Mouse (Mus musculus) limb, embryonic 11.5 days (tissue): ENCODE measurements around the gene Cmtm6. TPM values are rescaled to one million over a fixed set of nuclear protein-coding genes. Genes with fewer than 3 reads are reported as not detected.

Experiments used
- ATAC-seq: fragments of 200-750 bp; cut with Nextera tagmentation; 2 replicates; pipeline ENCODE4 v1.8.0; 2017; ENCODE audit warnings: low read depth; ENCODE audit not compliant: insufficient number of reproducible peaks, low FRiP score, low TSS enrichment
- DNase-seq: peaks from one replicate; pipeline ENCODE4 v3.0.0-alpha.2; 2015; ENCODE audit warnings: low spot score
- H3K27ac ChIP-seq: fragments of 300-500 bp; sonication (generic); replicated peaks from 2 replicates; pipeline ENCODE4 v1.5.1; 2014; ENCODE audit warnings: low read depth, mild to moderate bottlenecking, low read length
- H3K27me3 ChIP-seq: fragments of 300-500 bp; sonication (generic); 2 replicates; pipeline ENCODE4 v1.6.1; 2014; ENCODE audit warnings: mild to moderate bottlenecking, low read length, mixed read lengths; ENCODE audit not compliant: control insufficient read depth, insufficient read depth
- H3K36me3 ChIP-seq: fragments of 300-500 bp; sonication (generic); 2 replicates; pipeline ENCODE4 v1.6.1; 2014; ENCODE audit warnings: mild to moderate bottlenecking, low read length, moderate library complexity, mixed read lengths; ENCODE audit not compliant: control insufficient read depth, insufficient read depth
- H3K4me1 ChIP-seq: fragments of 300-500 bp; sonication (generic); 2 replicates; pipeline ENCODE4 v1.6.1; 2014; ENCODE audit warnings: low read length, mixed read lengths; ENCODE audit not compliant: control insufficient read depth, insufficient read depth
- H3K4me2 ChIP-seq: fragments of 300-500 bp; sonication (generic); 2 replicates; pipeline ENCODE4 v1.6.1; 2014; ENCODE audit warnings: low read depth, mild to moderate bottlenecking, moderate library complexity; ENCODE audit not compliant: severe bottlenecking
- H3K4me3 ChIP-seq: fragments of 300-500 bp; sonication (generic); 2 replicates; pipeline ENCODE4 v1.5.1; 2014; ENCODE audit warnings: low read depth, low read length
- H3K9ac ChIP-seq: fragments of 300-500 bp; sonication (generic); 2 replicates; pipeline ENCODE4 v1.6.1; 2014; ENCODE audit warnings: mild to moderate bottlenecking, low read length
- H3K9me3 ChIP-seq: fragments of 300-500 bp; sonication (generic); 2 replicates; pipeline ENCODE4 v1.6.1; 2016; ENCODE audit warnings: low read length; ENCODE audit not compliant: control insufficient read depth
- WGBS: fragments of 180-500 bp; shearing (Covaris S2); extraction: QIAGEN DNeasy Blood & Tissue Kit; methylation state at CpG from one replicate; pipeline ENCODE4 v1.1.7; 2014; 5-methylcytosine and 5-hydroxymethylcytosine counted together
- polyA plus RNA-seq: library from polyadenylated mRNA; unstranded; fragments of >200 nt; fragmentation: Nextera tagmentation; extraction: Ambion mirVana; gene quantifications from 2 replicates; pipeline ENCODE4 v1.2.1, GENCODE M21; 2014

Cmtm6 gene
- polyA plus RNA-seq, 1 experiment from 2014 or later: 24.0 TPM

- ATAC-seq (no peak), DNase-seq (no peak)
- Histone ChIP-seq H3K27me3 (no peaks in the 10 kb centered on the region), H3K4me2 (no peak overlapping the region), H3K9ac (peak overlapping the region; percentile 43; the same call in 1 of the 2 replicates), H3K4me3 (no peak overlapping the region), H3K9me3 (peaks cover 2% of the 10 kb centered on the region; the same call in 1 of the 2 replicates), H3K27ac (peak overlapping the region; percentile 79), H3K36me3 (no peaks in the 10 kb centered on the region; the same call in 1 of the 2 replicates), H3K4me1 (peaks cover 15% of the 10 kb centered on the region)
- WGBS: 23% methylated on average over 2 of the region's 2 CpGs
Measured at GRCm38 (mm10) chr9:114767507-114767906, 36.6 kb downstream of the Cmtm6 start.

GRCm38 (mm10) chr9:114768066-114768465 lies 37.1 kb downstream of the Cmtm6 start:
- ATAC-seq (no peak), DNase-seq (peak; percentile 41)
- Histone ChIP-seq H3K9ac (peak overlapping the region; percentile 43), H3K4me3 (no peak overlapping the region), H3K27me3 (no peaks in the 10 kb centered on the region), H3K9me3 (peaks cover 2% of the 10 kb centered on the region; the same call in 1 of the 2 replicates), H3K4me1 (peaks cover 15% of the 10 kb centered on the region), H3K27ac (peak overlapping the region; percentile 79), H3K36me3 (no peaks in the 10 kb centered on the region; the same call in 1 of the 2 replicates), H3K4me2 (no peak overlapping the region; the same call in 1 of the 2 replicates)
- 53% methylated on average over 10 of the region's 10 CpGs for WGBS

- 92% methylated on average over 4 of the region's 4 CpGs for WGBS
- DNase-seq: no peak
- no peak for ATAC-seq
- H3K27ac ChIP-seq: no peak overlapping the region
- no peak overlapping the region for H3K4me2 ChIP-seq
- H3K36me3 ChIP-seq: no peaks in the 10 kb centered on the region; the same call in 1 of the 2 replicates
- H3K9me3 ChIP-seq: peaks cover 2% of the 10 kb centered on the region; the same call in 1 of the 2 replicates
- no peak overlapping the region for H3K4me3 ChIP-seq
- peaks cover 15% of the 10 kb centered on the region for H3K4me1 ChIP-seq
- no peak overlapping the region for H3K9ac ChIP-seq
- H3K27me3 ChIP-seq: no peaks in the 10 kb centered on the region
Measured at GRCm38 (mm10) chr9:114770224-114770623, 39.3 kb downstream of the Cmtm6 start.

GRCm38 (mm10) chr9:114771565-114771964 lies 40.6 kb downstream of the Cmtm6 start:
- Histone ChIP-seq H3K27ac (no peak overlapping the region), H3K36me3 (no peaks in the 10 kb centered on the region; the same call in 1 of the 2 replicates), H3K4me1 (peaks cover 15% of the 10 kb centered on the region), H3K4me2 (no peak overlapping the region), H3K9me3 (no peaks in the 10 kb centered on the region), H3K9ac (no peak overlapping the region), H3K4me3 (no peak overlapping the region), H3K27me3 (no peaks in the 10 kb centered on the region)
- DNase-seq (no peak), ATAC-seq (no peak)
- WGBS: 88% methylated on average over 7 of the region's 7 CpGs

- Histone ChIP-seq H3K9ac (no peak overlapping the region), H3K4me3 (no peak overlapping the region), H3K27ac (no peak overlapping the region), H3K36me3 (no peaks in the 10 kb centered on the region; the same call in 1 of the 2 replicates), H3K4me1 (no peaks in the 10 kb centered on the region), H3K9me3 (no peaks in the 10 kb centered on the region), H3K27me3 (no peaks in the 10 kb centered on the region), H3K4me2 (no peak overlapping the region)
- DNase-seq: no peak
- 83% methylated on average over 6 of the region's 6 CpGs for WGBS
- no peak for ATAC-seq
Measured at GRCm38 (mm10) chr9:114774629-114775028, 43.7 kb downstream of the Cmtm6 start.

GRCm38 (mm10) chr9:114775272-114775671 lies 44.4 kb downstream of the Cmtm6 start:
- WGBS: 71% methylated on average over 4 of the region's 4 CpGs
- Histone ChIP-seq H3K9ac (no peak overlapping the region), H3K36me3 (no peaks in the 10 kb centered on the region; the same call in 1 of the 2 replicates)

GRCm38 (mm10) chr9:114776361-114776760 lies 45.4 kb downstream of the Cmtm6 start:
- Histone ChIP-seq H3K4me1 (no peaks in the 10 kb centered on the region; the same call in 1 of the 2 replicates), H3K9me3 (no peaks in the 10 kb centered on the region), H3K27ac (no peak overlapping the region), H3K4me3 (no peak overlapping the region), H3K27me3 (no peaks in the 10 kb centered on the region), H3K36me3 (no peaks in the 10 kb centered on the region; the same call in 1 of the 2 replicates), H3K9ac (no peak overlapping the region), H3K4me2 (no peak overlapping the region)
- DNase-seq (no peak), ATAC-seq (no peak)
- WGBS: 91% methylated on average over 3 of the region's 3 CpGs

More at GRCm38 (mm10) chr9:114775272-114775671, 44.4 kb downstream of the Cmtm6 start:
- Histone ChIP-seq H3K4me3 (no peak overlapping the region), H3K27me3 (no peaks in the 10 kb centered on the region), H3K4me2 (no peak overlapping the region), H3K4me1 (no peaks in the 10 kb centered on the region; the same call in 1 of the 2 replicates), H3K27ac (no peak overlapping the region), H3K9me3 (no peaks in the 10 kb centered on the region)
- DNase-seq (no peak), ATAC-seq (no peak)

GRCm38 (mm10) chr9:114777178-114778046 lies 46.5 kb downstream of the Cmtm6 start:
- 82% methylated on average over 6 of the region's 6 CpGs for WGBS

More at GRCm38 (mm10) chr9:114777178-114778046, 46.5 kb downstream of the Cmtm6 start:
- Histone ChIP-seq H3K27ac (no peak overlapping the region), H3K9me3 (no peaks in the 10 kb centered on the region), H3K4me2 (no peak overlapping the region), H3K4me3 (no peak overlapping the region), H3K9ac (no peak overlapping the region), H3K36me3 (no peaks in the 10 kb centered on the region), H3K27me3 (no peaks in the 10 kb centered on the region), H3K4me1 (no peaks in the 10 kb centered on the region; the same call in 1 of the 2 replicates)
- ATAC-seq (no peak), DNase-seq (no peak)
